In the genomic region with DNA sequence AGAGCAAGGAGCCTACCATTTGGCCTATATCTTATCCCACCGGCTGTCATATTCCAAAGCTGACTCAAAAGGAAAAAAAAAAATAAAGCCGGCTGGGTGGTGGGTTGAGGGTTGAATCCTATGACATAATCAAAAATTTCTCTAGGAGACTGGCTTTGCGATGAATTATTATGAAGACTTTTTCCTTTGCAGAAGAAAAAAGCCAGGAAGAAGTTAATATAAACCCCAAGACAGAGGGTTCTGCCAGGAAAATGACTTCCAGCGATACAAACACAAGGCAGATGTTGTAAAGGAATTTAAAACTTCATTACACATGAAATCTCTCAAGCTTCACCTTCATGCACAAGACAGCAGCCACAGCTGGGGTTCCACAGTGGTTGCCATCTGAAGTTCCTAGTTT, we compare ENCODE assay signal across 17 mouse cellular contexts. TPM values are rescaled to one million over a fixed set of nuclear protein-coding genes. Genes with fewer than 3 reads are reported as not detected.
DNase-seq lines count a peak whose midpoint lies in the region; ATAC-seq lines count a peak whose summit lies in the region.
"Had no signal": no experiment of that assay in that cellular context is flagged by ENCODE, and none has a peak within 500 bp of the region (broad histone marks: within the 10 kb centered on the region; RNA-seq: fewer than 3 reads in every experiment).

No protein-coding gene starts in this region.

- no peak for ATAC-seq in embryonic facial prominence, embryonic 13.5 days (ENCODE audit: insufficient number of reproducible peaks, insufficient read depth, low FRiP score, low TSS enrichment, low read depth)
- ATAC-seq in embryonic facial prominence, embryonic 15.5 days (ENCODE audit: insufficient number of reproducible peaks, low FRiP score, low TSS enrichment, low read depth) = no peak
- no peak for ATAC-seq in megakaryocyte, adult 5-6 weeks (ENCODE audit: poor library complexity, severe bottlenecking)
- ATAC-seq: hindbrain, postnatal 0 days; liver, postnatal 0 days had no signal

- no peaks in the 10 kb centered on the region for H3K27me3 ChIP-seq in embryonic facial prominence, embryonic 13.5 days
- H3K27me3 ChIP-seq in embryonic facial prominence, embryonic 15.5 days = no peaks in the 10 kb centered on the region
- H3K27me3 ChIP-seq: forebrain, embryonic 12.5 days had no signal

- DNase-seq in kidney, adult 9 months = peak; percentile 12
- DNase-seq in kidney, postnatal 10 days = no peak
- DNase-seq in lung, postnatal 36 days = peak; percentile 65
- no peak for DNase-seq in layer of hippocampus, adult 8-10 months (ENCODE audit: low spot score in 2 of 2)
- DNase-seq: adrenal gland, adult 2 months; cerebellum, adult 9-11 months; heart, adult 18-20 months; liver, postnatal 0 days; thymus, postnatal 25 days had no signal

- H3K9ac ChIP-seq in embryonic facial prominence, embryonic 13.5 days = no peak overlapping the region
- no peak overlapping the region for H3K9ac ChIP-seq in embryonic facial prominence, embryonic 15.5 days
- H3K9ac ChIP-seq: forebrain, embryonic 12.5 days; liver, postnatal 0 days had no signal

- peak overlapping the region; percentile 57; the same call in 1 of the 2 replicates for H3K27ac ChIP-seq in embryonic facial prominence, embryonic 13.5 days
- peak overlapping the region; percentile 73 for H3K27ac ChIP-seq in embryonic facial prominence, embryonic 15.5 days (replicated peaks)
- H3K27ac ChIP-seq: forebrain, embryonic 12.5 days; hindbrain, postnatal 0 days; layer of hippocampus, adult 2 months had no signal

- H3K36me3 ChIP-seq in embryonic facial prominence, embryonic 13.5 days = no peaks in the 10 kb centered on the region
- H3K36me3 ChIP-seq in embryonic facial prominence, embryonic 15.5 days = no peaks in the 10 kb centered on the region

- H3K4me2 ChIP-seq in embryonic facial prominence, embryonic 13.5 days = no peak overlapping the region
- H3K4me2 ChIP-seq in embryonic facial prominence, embryonic 15.5 days (replicated peaks) = no peak overlapping the region
- H3K4me2 ChIP-seq: forebrain, embryonic 12.5 days had no signal

- no peak overlapping the region for H3K4me3 ChIP-seq in embryonic facial prominence, embryonic 13.5 days
- no peak overlapping the region for H3K4me3 ChIP-seq in embryonic facial prominence, embryonic 15.5 days (replicated peaks)
- H3K4me3 ChIP-seq: forebrain, embryonic 12.5 days; layer of hippocampus, adult 2 months had no signal

- peaks cover 56% of the 10 kb centered on the region for H3K4me1 ChIP-seq in embryonic facial prominence, embryonic 13.5 days
- peaks cover 42% of the 10 kb centered on the region for H3K4me1 ChIP-seq in embryonic facial prominence, embryonic 15.5 days
- H3K4me1 ChIP-seq: forebrain, embryonic 12.5 days had no signal

- 34% methylated on average over 4 of the region's 4 CpGs for WGBS in embryonic facial prominence, embryonic 13.5 days
- WGBS in embryonic facial prominence, embryonic 15.5 days = 35% methylated on average over 4 of the region's 4 CpGs

- H3K9me3 ChIP-seq in embryonic facial prominence, embryonic 13.5 days = no peaks in the 10 kb centered on the region
- no peaks in the 10 kb centered on the region for H3K9me3 ChIP-seq in embryonic facial prominence, embryonic 15.5 days (replicated peaks)
- H3K9me3 ChIP-seq: forebrain, embryonic 12.5 days had no signal

RNA-seq across cellular contexts. Expression of gene F2rl2, which starts 48.8 kb away (rescaled TPM):
- polyA plus RNA-seq in embryonic facial prominence, embryonic 13.5 days (2015; fragmentation: Nextera tagmentation; extraction: Ambion mirVana) = 1.2 and 1.3 TPM in 2 replicates
- 0.31 and 0.32 TPM in 2 replicates for polyA plus RNA-seq in embryonic facial prominence, embryonic 15.5 days (2015; fragmentation: Nextera tagmentation; extraction: Ambion mirVana)
- total RNA-seq in megakaryocyte, adult 5-6 weeks (2015) = 0.89 and 1.9 TPM in 2 replicates
- 0.51 and 0.57 TPM in 2 replicates for total RNA-seq in megakaryocyte, adult 5-6 weeks (2017)
- under 1 TPM; 0.34 to 0.55 (median 0.49) TPM for total RNA-seq in layer of hippocampus, adult 8-10 months (2022)
- total RNA-seq: gastrocnemius, adult 8-10 months; liver, adult 2 months had no signal

Comparison
In these comparisons a context has a peak if more than half of its experiments do, and no peak if none do; other contexts are left out.
1. DNase-seq: peak in kidney, adult 9 months (single experiment) and lung, postnatal 36 days (single experiment); none in kidney, postnatal 10 days (single experiment) and layer of hippocampus, adult 8-10 months (0 of 2).